Mouse (Mus musculus) embryonic fibroblast, embryonic 13.5 days (primary cell): ENCODE measurements around the gene Prss38. TPM values are rescaled to one million over a fixed set of nuclear protein-coding genes. Genes with fewer than 3 reads are reported as not detected.
"Not testable (repeated sequence)": the region's sequence is repeated elsewhere in the genome, so short reads cannot be mapped to it uniquely, and the experiment has no call there.

Source experiments
- H3K27ac ChIP-seq: 2 replicates; pipeline ENCODE4 v1.5.1; 2012; ENCODE audit warnings: low read length, control low read depth, inconsistent platforms; ENCODE audit not compliant: insufficient read depth
- H3K4me1 ChIP-seq: 2 replicates; pipeline ENCODE4 v1.6.1; 2011; ENCODE audit warnings: low read length; ENCODE audit not compliant: control insufficient read depth, insufficient read depth
- H3K4me3 ChIP-seq: 2 replicates; pipeline ENCODE4 v1.5.1; 2011; ENCODE audit warnings: mild to moderate bottlenecking, control low read depth, low read length; ENCODE audit not compliant: insufficient read depth
- CTCF ChIP-seq: IDR thresholded peaks from 2 replicates; pipeline ENCODE4 v1.5.1; 2011; ENCODE audit warnings: mild to moderate bottlenecking, control low read depth, low read length, moderate library complexity, borderline replicate concordance; ENCODE audit not compliant: insufficient read depth
- POLR2A ChIP-seq: IDR thresholded peaks from 2 replicates; pipeline ENCODE4 v1.6.1; 2011; ENCODE audit warnings: low read depth, mild to moderate bottlenecking, control low read depth, low read length, moderate library complexity
- polyA plus RNA-seq: library from polyadenylated mRNA; stranded (reverse); fragments of >200 nt; gene quantifications from 2 replicates; pipeline ENCODE4 v1.2.4, GENCODE M21; 2011; ENCODE audit warnings: low read depth; ENCODE audit not compliant: missing spikeins, insufficient read length

Prss38 gene
- polyA plus RNA-seq, 1 experiment, result not detected

- peak overlapping the region; percentile 28; the same call in 1 of the 2 replicates for H3K27ac ChIP-seq
- TF ChIP-seq CTCF (no peak), POLR2A (no peak)
- peaks cover 12% of the 10 kb centered on the region for H3K4me1 ChIP-seq
Observed at GRCm38 (mm10) chr11:59384441-59384959, 9.0 kb upstream of the Prss38 start.

DNA sequence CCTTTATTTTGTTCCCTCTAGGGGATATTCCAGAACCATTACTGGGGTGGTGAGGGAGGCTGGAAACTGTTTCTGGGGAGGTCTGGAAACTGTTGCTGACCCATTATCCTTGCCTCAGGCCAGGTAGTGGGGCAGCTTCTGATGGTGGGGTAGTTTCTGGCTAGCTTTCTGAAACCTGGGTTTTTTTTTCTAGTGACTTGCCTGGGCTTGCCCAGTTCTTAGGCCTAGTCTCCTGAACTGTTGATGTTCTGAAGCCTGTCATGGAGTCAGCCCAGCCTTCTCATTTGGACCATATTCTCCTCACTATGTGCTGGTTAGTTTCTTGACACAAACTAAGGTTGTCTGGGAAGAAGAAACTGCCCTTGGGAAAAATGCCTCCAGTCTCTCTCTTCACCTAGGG, 4.1 kb upstream of the Prss38 start:
- peaks cover under 1% of the 10 kb centered on the region; the same call in 1 of the 2 replicates for H3K4me1 ChIP-seq
- TF ChIP-seq CTCF, result no peak
- no peak for TF ChIP-seq POLR2A
- no peak overlapping the region for H3K4me3 ChIP-seq
- no peak overlapping the region for H3K27ac ChIP-seq

More at GRCm38 (mm10) chr11:59384441-59384959, 9.0 kb upstream of the Prss38 start:
- no peak overlapping the region for H3K4me3 ChIP-seq

DNA sequence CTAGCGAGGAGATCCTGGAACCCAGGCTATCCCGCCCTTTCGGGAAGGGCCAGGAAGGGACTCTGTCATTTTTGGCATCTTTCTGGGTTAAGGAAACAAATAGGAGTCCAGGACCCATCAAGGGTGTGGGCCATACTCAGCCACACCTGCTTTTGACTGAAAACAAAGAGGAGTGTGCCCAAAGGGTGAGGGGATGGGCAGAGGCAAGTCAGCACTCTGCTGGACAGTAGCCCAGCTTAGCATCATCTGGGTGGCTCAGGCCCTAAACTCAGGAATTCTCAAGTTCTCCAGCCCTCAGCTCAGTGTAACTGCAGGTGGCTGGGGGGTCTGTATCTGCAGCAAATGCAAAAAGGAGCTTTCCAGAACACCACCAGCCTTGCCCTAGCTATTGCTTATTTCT, 2.5 kb upstream of the Prss38 start:
- Histone ChIP-seq H3K4me3 (no peak overlapping the region), H3K4me1 (no peaks in the 10 kb centered on the region), H3K27ac (no peak overlapping the region)
- TF ChIP-seq CTCF, result no peak
- no peak for TF ChIP-seq POLR2A

GRCm38 (mm10) chr11:59369848-59370247, 5.6 kb downstream of the Prss38 start:
- TF ChIP-seq POLR2A (no peak), CTCF (no peak)
- no peak overlapping the region for H3K4me3 ChIP-seq

DNA sequence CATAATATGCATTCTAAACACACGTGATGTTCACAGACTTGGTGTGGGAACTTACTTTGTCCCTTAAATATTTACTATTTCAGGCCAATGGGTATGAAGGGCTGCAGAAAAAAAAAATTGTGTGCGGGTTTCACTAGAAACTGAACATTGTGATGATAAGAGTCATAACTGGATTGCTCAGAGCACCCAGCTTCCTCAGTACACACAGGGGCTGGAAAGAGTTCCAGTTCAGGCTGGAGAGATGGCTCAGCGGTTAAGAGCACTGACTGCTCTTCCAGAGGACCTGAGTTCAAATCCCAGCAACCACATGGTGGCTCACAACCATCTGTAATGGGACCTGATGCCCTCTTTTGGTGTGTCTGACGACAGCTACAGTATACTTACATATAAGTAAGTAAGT, 7.5 kb downstream of the Prss38 start:
- not testable (repeated sequence) for H3K4me3 ChIP-seq, H3K27ac ChIP-seq, H3K4me1 ChIP-seq

More at GRCm38 (mm10) chr11:59369848-59370247, 5.6 kb downstream of the Prss38 start:
- H3K4me1 ChIP-seq, result no peaks in the 10 kb centered on the region
- no peak overlapping the region for H3K27ac ChIP-seq

GRCm38 (mm10) chr11:59366633-59367032, 8.8 kb downstream of the Prss38 start:
- no peaks in the 10 kb centered on the region for H3K4me1 ChIP-seq
- H3K4me3 ChIP-seq, result no peak overlapping the region
- TF ChIP-seq POLR2A, result no peak
- TF ChIP-seq CTCF, result no peak
- H3K27ac ChIP-seq, result no peak overlapping the region

DNA sequence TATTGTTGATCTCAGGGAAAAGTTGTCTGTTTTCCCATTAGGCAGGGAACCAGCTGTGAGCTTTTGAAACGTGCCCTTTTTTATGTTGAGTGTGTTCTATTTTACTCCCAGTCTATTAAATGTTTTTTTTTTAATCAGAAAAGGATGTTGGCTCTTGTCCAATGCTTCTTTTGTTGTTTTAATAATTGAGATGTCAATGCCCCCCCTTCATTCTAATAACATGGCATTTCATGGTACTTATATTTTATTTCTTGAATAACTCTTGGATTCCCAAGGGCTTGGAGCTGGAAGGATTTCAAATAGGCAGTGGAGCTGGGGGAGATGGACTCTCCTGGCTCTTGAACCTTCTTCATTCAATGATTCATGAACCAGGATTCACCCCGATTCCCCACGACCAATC, 9.4 kb downstream of the Prss38 start:
- H3K27ac ChIP-seq, result no peak overlapping the region; the same call in 1 of the 2 replicates
- no peaks in the 10 kb centered on the region for H3K4me1 ChIP-seq
- H3K4me3 ChIP-seq, result no peak overlapping the region
- TF ChIP-seq POLR2A, result no peak
- no peak for TF ChIP-seq CTCF

DNA sequence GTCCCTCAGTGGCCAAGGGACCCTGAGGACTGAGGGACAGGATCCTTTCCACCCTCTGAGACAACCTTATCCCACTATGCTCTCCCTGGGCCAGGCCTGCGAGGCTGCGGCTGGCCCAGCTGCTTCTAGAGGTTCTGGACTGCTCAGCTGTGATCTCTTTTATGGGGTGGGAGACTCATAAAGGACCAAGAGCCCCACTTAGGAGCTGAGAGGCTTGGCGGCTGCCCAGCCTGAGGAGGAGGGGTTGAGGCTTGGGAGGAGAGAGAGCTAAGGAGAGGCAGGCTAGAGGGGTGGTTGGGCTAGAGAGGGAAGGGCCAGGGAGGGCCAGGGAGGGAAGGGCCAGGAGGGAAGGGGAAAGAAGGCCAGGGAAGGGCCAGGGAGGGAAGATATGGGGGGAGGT, 11.0 kb downstream of the Prss38 start:
- H3K27ac ChIP-seq, result no peak overlapping the region
- TF ChIP-seq CTCF, result no peak
- no peak for TF ChIP-seq POLR2A
- H3K4me3 ChIP-seq, result no peak overlapping the region
- no peaks in the 10 kb centered on the region for H3K4me1 ChIP-seq

DNA sequence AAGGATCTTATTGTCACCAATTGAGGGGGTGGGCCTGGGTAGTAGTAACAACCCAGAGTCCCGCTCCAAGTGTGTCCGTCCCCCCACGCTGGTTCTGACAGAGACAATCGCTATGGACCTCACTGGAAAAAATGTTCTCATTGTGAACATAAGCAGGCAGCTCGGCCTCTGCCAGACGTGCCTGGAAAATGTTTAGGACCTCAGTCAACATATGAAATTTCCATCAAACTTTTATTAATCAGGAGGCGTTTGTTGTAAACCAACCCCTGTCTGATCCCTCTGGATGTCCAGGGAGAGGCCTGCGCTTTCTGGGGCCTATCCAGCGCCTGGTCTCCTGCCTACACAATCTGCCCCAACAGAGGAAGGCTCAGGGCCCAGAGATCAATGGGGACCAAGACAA, 11.4 kb downstream of the Prss38 start:
- H3K27ac ChIP-seq, result no peak overlapping the region
- no peaks in the 10 kb centered on the region for H3K4me1 ChIP-seq
- TF ChIP-seq CTCF, result no peak
- TF ChIP-seq POLR2A, result no peak
- no peak overlapping the region for H3K4me3 ChIP-seq

DNA sequence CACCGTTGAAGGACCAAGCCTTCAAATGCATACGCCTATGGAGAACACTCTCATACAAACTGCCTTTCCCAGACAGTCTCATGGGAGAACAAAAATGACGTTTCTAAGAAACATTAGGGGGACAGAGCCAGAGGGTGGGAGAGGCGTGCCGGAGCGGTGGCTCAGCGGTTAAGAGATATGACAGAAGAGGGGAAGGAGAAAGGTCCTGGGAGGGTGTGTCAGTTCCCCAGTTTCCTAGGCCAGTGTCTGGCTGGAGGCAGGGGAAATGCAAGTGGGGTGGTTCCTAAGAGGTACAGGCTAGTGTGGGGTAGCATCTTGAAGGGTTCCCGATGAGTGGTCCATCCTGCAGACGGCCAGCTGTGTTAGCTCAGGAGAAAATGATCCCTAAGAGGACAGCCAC, 14.2 kb downstream of the Prss38 start:
- TF ChIP-seq POLR2A (no peak), CTCF (no peak)
- 0 out of 2 replicates have a peak, but pooled peaks cover 2% of the 10 kb centered on the region for H3K4me1 ChIP-seq
- H3K4me3 ChIP-seq, result no peak overlapping the region
- H3K27ac ChIP-seq, result no peak overlapping the region

- no peak overlapping the region for H3K4me3 ChIP-seq
- H3K27ac ChIP-seq, result no peak overlapping the region
- TF ChIP-seq POLR2A (no peak), CTCF (no peak)
- 0 out of 2 replicates have a peak, but pooled peaks cover 2% of the 10 kb centered on the region for H3K4me1 ChIP-seq
Observed at GRCm38 (mm10) chr11:59356874-59357289, 18.6 kb downstream of the Prss38 start.
